Comparison of ENCODE assay signal across 15 mouse cellular contexts in the genomic region with DNA sequence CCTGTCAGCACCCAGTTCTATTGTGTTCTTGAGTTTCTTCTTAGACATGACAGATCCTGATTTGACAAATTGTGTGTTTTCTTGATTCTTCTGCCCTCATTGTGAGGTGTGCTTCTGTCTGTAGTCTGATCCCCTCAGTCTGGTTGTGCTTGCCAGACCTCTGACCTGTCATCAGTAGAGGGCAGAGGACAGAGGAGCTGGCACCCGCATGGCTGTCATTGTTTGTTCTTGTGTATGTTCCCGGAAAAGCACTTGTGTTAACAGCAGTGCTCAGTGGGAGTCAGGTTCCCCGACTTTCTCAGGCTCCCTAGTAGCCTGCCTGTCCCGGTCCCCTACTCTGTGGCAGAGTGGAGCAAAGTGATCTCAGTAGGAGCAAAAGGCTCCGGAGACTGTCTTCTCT. TPM values are rescaled to one million over a fixed set of nuclear protein-coding genes. Genes with fewer than 3 reads are reported as not detected.
DNase-seq lines count a peak whose midpoint lies in the region; ATAC-seq lines count a peak whose summit lies in the region.
"Had no signal": no experiment of that assay in that cellular context is flagged by ENCODE, and none has a peak within 500 bp of the region (broad histone marks: within the 10 kb centered on the region; RNA-seq: fewer than 3 reads in every experiment).

No protein-coding gene starts in this region.

- 35% methylated on average over 5 of the region's 5 CpGs for WGBS in heart, embryonic 12.5 days
- WGBS in heart, embryonic 11.5 days (ENCODE audit: insufficient replicate concordance): 36% methylated on average over 5 of the region's 5 CpGs
- 43% methylated on average over 5 of the region's 5 CpGs for WGBS in heart, embryonic 16.5 days

- peaks cover 39% of the 10 kb centered on the region for H3K4me1 ChIP-seq in heart, embryonic 12.5 days (replicated peaks)
- H3K4me1 ChIP-seq in heart, embryonic 11.5 days (ENCODE audit: control insufficient read depth, insufficient read depth, low read length): peaks cover 37% of the 10 kb centered on the region
- peaks cover 28% of the 10 kb centered on the region for H3K4me1 ChIP-seq in heart, embryonic 16.5 days (ENCODE audit: control insufficient read depth, insufficient read depth, low read length)

- ATAC-seq in heart, embryonic 12.5 days (ENCODE audit: insufficient number of reproducible peaks, low FRiP score): no peak
- no peak for ATAC-seq in heart, embryonic 11.5 days (replicated peaks; ENCODE audit: insufficient number of reproducible peaks, low FRiP score, low TSS enrichment)
- ATAC-seq in heart, embryonic 16.5 days (replicated peaks; ENCODE audit: extremely low read depth, insufficient read depth, low FRiP score): 0 out of 2 replicates have a peak, but pooled peaks have one; percentile 11
- ATAC-seq: forebrain, embryonic 14.5 days; hindbrain, embryonic 16.5 days had no signal

- H3K36me3 ChIP-seq in heart, embryonic 12.5 days: peaks cover 6% of the 10 kb centered on the region; the same call in 1 of the 2 replicates
- H3K36me3 ChIP-seq in heart, embryonic 11.5 days (ENCODE audit: control insufficient read depth, insufficient read depth, low read length): no peaks in the 10 kb centered on the region
- no peaks in the 10 kb centered on the region for H3K36me3 ChIP-seq in heart, embryonic 16.5 days (ENCODE audit: control insufficient read depth, insufficient read depth)

- peak overlapping the region; percentile 32; the same call in 1 of the 2 replicates for H3K27ac ChIP-seq in heart, embryonic 12.5 days (ENCODE audit: poor library complexity, severe bottlenecking)
- H3K27ac ChIP-seq in heart, embryonic 11.5 days (ENCODE audit: low read depth, low read length): no peak overlapping the region
- H3K27ac ChIP-seq in heart, embryonic 16.5 days (ENCODE audit: low read length): no peak overlapping the region
- H3K27ac ChIP-seq: limb, embryonic 13.5 days had no signal

- no peak overlapping the region for H3K4me2 ChIP-seq in heart, embryonic 12.5 days
- H3K4me2 ChIP-seq in heart, embryonic 11.5 days: no peak overlapping the region
- no peak overlapping the region for H3K4me2 ChIP-seq in heart, embryonic 16.5 days (ENCODE audit: low read depth, low read length)
- H3K4me2 ChIP-seq: limb, embryonic 13.5 days; midbrain, embryonic 11.5 days had no signal

- no peak overlapping the region for H3K4me3 ChIP-seq in heart, embryonic 12.5 days
- H3K4me3 ChIP-seq in heart, embryonic 11.5 days (ENCODE audit: low read depth, low read length): no peak overlapping the region
- no peak overlapping the region for H3K4me3 ChIP-seq in heart, embryonic 16.5 days (ENCODE audit: low read length)
- H3K4me3 ChIP-seq: limb, embryonic 13.5 days had no signal

- no peak overlapping the region for H3K9ac ChIP-seq in heart, embryonic 12.5 days
- H3K9ac ChIP-seq in heart, embryonic 11.5 days (ENCODE audit: low read depth, low read length): no peak overlapping the region
- H3K9ac ChIP-seq in heart, embryonic 16.5 days (ENCODE audit: low read length): no peak overlapping the region
- H3K9ac ChIP-seq: limb, embryonic 13.5 days had no signal

- H3K27me3 ChIP-seq in heart, embryonic 12.5 days (replicated peaks): no peaks in the 10 kb centered on the region
- no peaks in the 10 kb centered on the region for H3K27me3 ChIP-seq in heart, embryonic 11.5 days (ENCODE audit: control insufficient read depth, insufficient read depth, low read length)
- H3K27me3 ChIP-seq in heart, embryonic 16.5 days (ENCODE audit: control insufficient read depth, insufficient read depth, low read length): no peaks in the 10 kb centered on the region
- H3K27me3 ChIP-seq: limb, embryonic 13.5 days had no signal

- H3K9me3 ChIP-seq in heart, embryonic 12.5 days (replicated peaks): no peaks in the 10 kb centered on the region
- no peaks in the 10 kb centered on the region for H3K9me3 ChIP-seq in heart, embryonic 11.5 days (replicated peaks; ENCODE audit: control insufficient read depth, low read length)
- H3K9me3 ChIP-seq in heart, embryonic 16.5 days (replicated peaks; ENCODE audit: control insufficient read depth, low read length): no peaks in the 10 kb centered on the region
- H3K9me3 ChIP-seq: limb, embryonic 13.5 days had no signal

- DNase-seq in kidney, postnatal 25 days: peak; percentile 39 to 74
- peak; percentile 39 for DNase-seq in lung, postnatal 14 days
- DNase-seq in spleen, postnatal 4 days (ENCODE audit: low spot score in 2 of 2): no peak
- DNase-seq in urinary bladder, postnatal 14 days (ENCODE audit: low spot score): no peak
- no peak for DNase-seq in adrenal gland, postnatal 14 days
- DNase-seq: cerebellum, postnatal 10 days; gastrocnemius, postnatal 25 days; thymus, postnatal 14 days had no signal

RNA-seq across cellular contexts. Expression of a gene that starts 42.2 kb away (rescaled TPM):
- polyA plus RNA-seq in heart, embryonic 12.5 days (2016; fragmentation: Nextera tagmentation; extraction: Ambion mirVana): 0.91 and 1.9 TPM in 2 replicates
- polyA plus RNA-seq in heart, embryonic 11.5 days (2014; fragmentation: Nextera tagmentation; extraction: Ambion mirVana): 2.2 and 3.4 TPM in 2 replicates
- polyA plus RNA-seq in heart, embryonic 16.5 days (2015; fragmentation: Nextera tagmentation; extraction: Ambion mirVana): 1.5 TPM in 2 replicates
- 32.1 and 38.9 TPM in 2 replicates for total RNA-seq in adrenal gland, postnatal 14 days (2021)

Comparison
In these comparisons a context has a peak if more than half of its experiments do, and no peak if none do; other contexts are left out.
1. DNase-seq: peak in kidney, postnatal 25 days (2 of 2) and lung, postnatal 14 days (single experiment); none in spleen, postnatal 4 days (0 of 2), urinary bladder, postnatal 14 days (single experiment) and adrenal gland, postnatal 14 days (single experiment).